Mouse (Mus musculus) E14TG2a.4 (cell line): ENCODE results near the gene Prpf19.

ENCODE experiments used
- CTCF ChIP-seq: conservative IDR thresholded peaks from 2 replicates; pipeline ENCODE4 v1.5.1; 2014; ENCODE audit warnings: low read length
- POU5F1 ChIP-seq: IDR thresholded peaks from 2 replicates; pipeline ENCODE4 v1.6.1; 2014; ENCODE audit warnings: low read length, borderline replicate concordance

- TF ChIP-seq CTCF (no peak), POU5F1 (no peak)
Measured at GRCm38 (mm10) chr19:10949558-10949957, 54.5 kb downstream of the Prpf19 start.
